Mouse (Mus musculus) ES-Bruce4 (cell line): ENCODE data around the gene Olfr215. TPM values are rescaled to one million over a fixed set of nuclear protein-coding genes. Genes with fewer than 3 reads are reported as not detected.
"Not testable (repeated sequence)": the region's sequence is repeated elsewhere in the genome, so short reads cannot be mapped to it uniquely, and the experiment has no call there.

Experiments
- H3K27ac ChIP-seq: 2 replicates; pipeline ENCODE4 v1.5.1; 2012; ENCODE audit warnings: low read length, inconsistent platforms; ENCODE audit not compliant: insufficient read depth
- H3K27me3 ChIP-seq: 2 replicates; pipeline ENCODE4 v1.6.1; 2012; ENCODE audit warnings: mild to moderate bottlenecking, low read length, inconsistent platforms; ENCODE audit not compliant: control insufficient read depth, poor library complexity, insufficient read depth, severe bottlenecking
- H3K36me3 ChIP-seq: 2 replicates; pipeline ENCODE4 v1.6.1; 2012; ENCODE audit warnings: inconsistent platforms, mild to moderate bottlenecking, low read length, moderate library complexity; ENCODE audit not compliant: control insufficient read depth, poor library complexity, insufficient read depth, severe bottlenecking
- H3K4me1 ChIP-seq: one replicate; pipeline ENCODE4 v1.8.1; 2011; ENCODE audit warnings: low read length; ENCODE audit not compliant: control insufficient read depth, insufficient read depth
- H3K4me3 ChIP-seq: 2 replicates; pipeline ENCODE4 v1.5.1; 2011; ENCODE audit warnings: low read depth, mild to moderate bottlenecking, low read length
- H3K9ac ChIP-seq: 2 replicates; pipeline ENCODE4 v1.6.1; 2012; ENCODE audit warnings: low read depth, mild to moderate bottlenecking, inconsistent platforms; ENCODE audit not compliant: poor library complexity, severe bottlenecking
- H3K9me3 ChIP-seq: replicated peaks from 2 replicates; pipeline ENCODE4 v1.6.1; 2012; ENCODE audit warnings: mild to moderate bottlenecking, low read length, inconsistent platforms; ENCODE audit not compliant: control insufficient read depth, poor library complexity, insufficient read depth, severe bottlenecking
- CTCF ChIP-seq: IDR thresholded peaks from one replicate; pipeline ENCODE4 v1.8.1; 2011; ENCODE audit warnings: low read depth, low read length
- EP300 ChIP-seq: IDR thresholded peaks from 2 replicates; pipeline ENCODE4 v1.6.1; 2011; ENCODE audit warnings: low read depth, low read length; ENCODE audit not compliant: insufficient read depth
- POLR2A ChIP-seq: IDR thresholded peaks from one replicate; pipeline ENCODE4 v1.8.1; 2011; ENCODE audit warnings: low read length; ENCODE audit not compliant: insufficient read depth
- polyA plus RNA-seq: library from polyadenylated mRNA; stranded (reverse); fragments of >200 nt; gene quantifications from 2 replicates; pipeline ENCODE4 v1.2.4, GENCODE M21; 2011; ENCODE audit warnings: low read depth; ENCODE audit not compliant: missing spikeins, insufficient read depth, insufficient read length

Olfr215 gene
- polyA plus RNA-seq, 1 experiment = not detected

DNA sequence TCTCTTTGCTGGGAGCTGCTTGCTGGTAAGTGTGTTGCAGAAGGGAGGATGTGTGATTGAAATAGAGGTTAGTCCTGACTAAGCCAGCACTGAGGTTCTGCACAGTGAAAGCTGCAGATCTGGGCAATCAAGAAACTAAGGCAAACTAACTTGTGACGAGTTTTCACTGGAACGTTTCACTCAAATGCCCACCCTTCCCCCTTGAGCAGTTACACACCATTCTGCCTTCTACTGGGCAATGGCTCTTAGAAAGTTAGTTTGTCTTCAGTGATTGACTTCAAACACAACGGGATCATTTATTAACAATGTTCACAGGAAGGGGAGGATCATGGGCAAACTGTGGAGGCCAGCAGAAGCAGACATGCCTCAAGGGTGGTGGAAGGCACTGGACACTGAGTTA lies 29.0 kb downstream of the Olfr215 start:
- Histone ChIP-seq H3K27me3 (no peaks in the 10 kb centered on the region), H3K36me3 (no peaks in the 10 kb centered on the region), H3K9ac (no peak overlapping the region), H3K9me3 (no peaks in the 10 kb centered on the region), H3K4me1 (no peaks in the 10 kb centered on the region), H3K27ac (no peak overlapping the region), H3K4me3 (no peak overlapping the region)
- TF ChIP-seq CTCF = no peak
- TF ChIP-seq POLR2A = no peak
- no peak for TF ChIP-seq EP300

- no peak within 1 kb of the TSS for H3K4me3 ChIP-seq
- H3K9me3 ChIP-seq = no peaks in the 10 kb centered on the region
- H3K9ac ChIP-seq = no peak within 1 kb of the TSS
- TF ChIP-seq EP300 (no peak), POLR2A (no peak)
- no peak within 1 kb of the TSS for H3K27ac ChIP-seq
- no peaks in the 10 kb centered on the region for H3K27me3 ChIP-seq
- no peaks in the 10 kb centered on the region for H3K4me1 ChIP-seq
- no peaks in the 10 kb centered on the region for H3K36me3 ChIP-seq
Measured at GRCm38 (mm10) chr6:116553935-116554334, 30.1 kb downstream of the Olfr215 start, which contains the start of gene Olfr214. TSS of gene Olfr214 (plus strand) at chr6:116554235.

DNA sequence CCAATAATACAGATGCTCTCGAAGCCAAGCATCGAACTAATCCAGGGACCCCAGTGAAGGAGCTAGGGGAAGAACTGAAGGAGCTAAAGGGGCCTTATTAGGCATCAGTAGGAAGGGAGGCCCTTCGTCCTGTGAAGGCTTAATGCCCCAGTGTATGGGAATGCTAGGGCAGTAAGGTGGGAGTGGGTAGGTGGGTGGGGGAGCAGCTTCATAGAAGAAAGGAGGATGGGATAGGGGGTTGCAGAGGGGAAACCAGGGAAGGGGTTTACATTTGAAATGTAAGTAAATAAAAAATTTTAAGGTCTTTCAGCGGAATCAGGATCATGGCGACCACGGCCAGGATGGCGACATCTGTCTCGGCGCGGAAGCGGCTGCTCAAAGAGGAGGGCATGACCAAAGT lies 33.2 kb downstream of the Olfr215 start, which contains the start of gene Gm5580:
Gene Gm5580 (plus strand): TSS at position 301 of the 400 bp plus-strand sequence.
- H3K9me3 ChIP-seq, H3K4me1 ChIP-seq, H3K4me3 ChIP-seq, H3K27ac ChIP-seq, H3K27me3 ChIP-seq, H3K9ac ChIP-seq, H3K36me3 ChIP-seq: not testable (repeated sequence)

- H3K27ac ChIP-seq = no peak overlapping the region
- H3K9ac ChIP-seq = no peak overlapping the region
- no peak for TF ChIP-seq CTCF
- TF ChIP-seq EP300 = no peak
- TF ChIP-seq POLR2A = no peak
- H3K4me3 ChIP-seq = no peak overlapping the region
- no peaks in the 10 kb centered on the region for H3K36me3 ChIP-seq
- H3K9me3 ChIP-seq = no peaks in the 10 kb centered on the region
- H3K4me1 ChIP-seq = no peaks in the 10 kb centered on the region
- no peaks in the 10 kb centered on the region for H3K27me3 ChIP-seq
Measured at GRCm38 (mm10) chr6:116542500-116542899, 41.5 kb downstream of the Olfr215 start.

DNA sequence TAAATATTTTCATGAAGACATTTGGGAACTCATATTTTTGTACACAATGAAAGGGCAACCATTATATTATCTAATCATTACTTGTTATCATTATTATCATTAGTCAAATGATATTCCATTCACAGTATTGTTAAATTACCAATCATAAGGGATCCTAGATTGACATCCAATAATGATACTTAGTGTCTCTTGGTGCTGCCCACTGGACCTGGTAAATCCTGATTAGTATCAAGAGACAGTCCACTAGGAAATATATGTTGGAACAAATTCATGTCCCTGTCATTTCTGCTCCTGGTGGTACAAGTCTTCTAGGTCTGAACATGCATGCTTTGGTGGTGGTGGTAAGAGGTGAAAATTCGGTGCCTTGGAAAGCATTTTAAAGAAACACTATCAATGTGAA lies 45.8 kb downstream of the Olfr215 start, which contains the start of gene Olfr213:
Gene Olfr213 (plus strand): TSS at position 301 of the 400 bp plus-strand sequence.
- Histone ChIP-seq H3K27ac (no peak within 1 kb of the TSS), H3K4me1 (no peaks in the 10 kb centered on the region), H3K36me3 (no peaks in the 10 kb centered on the region), H3K27me3 (no peaks in the 10 kb centered on the region), H3K9ac (no peak within 1 kb of the TSS), H3K4me3 (no peak within 1 kb of the TSS), H3K9me3 (0 out of 2 replicates have a peak, but pooled peaks cover 2% of the 10 kb centered on the region)
- TF ChIP-seq CTCF (no peak), EP300 (no peak), POLR2A (no peak)

Other genes with a start within 250 kb of the Olfr215 start
- gene March8, start 246.2 kb downstream of the Olfr215 start, polyA plus RNA-seq = 29.0 and 34.1 TPM in 2 replicates
- gene Alox5, start 123.0 kb downstream of the Olfr215 start, polyA plus RNA-seq = 5.6 and 6.5 TPM in 2 replicates
- not detected in 2 replicates for gene Olfr211, start 95.1 kb downstream of the Olfr215 start, polyA plus RNA-seq
- not detected in 2 replicates for gene Olfr212, start 77.7 kb downstream of the Olfr215 start, polyA plus RNA-seq
- not detected in 2 replicates for gene Olfr213, start 45.7 kb downstream of the Olfr215 start, polyA plus RNA-seq
- gene Gm5580, start 33.1 kb downstream of the Olfr215 start, polyA plus RNA-seq = not detected in 2 replicates
- gene Olfr214, start 30.0 kb downstream of the Olfr215 start, polyA plus RNA-seq = not detected in 2 replicates
- 15.0 and 18.9 TPM in 2 replicates for gene Zfp422, start 44.8 kb upstream of the Olfr215 start, polyA plus RNA-seq
- not detected in 2 replicates for gene Depp1, start 66.4 kb upstream of the Olfr215 start, polyA plus RNA-seq
- 2.9 and 4.1 TPM in 2 replicates for gene Rassf4, start 89.8 kb upstream of the Olfr215 start, polyA plus RNA-seq
- 0.05 and 0.07 TPM in 2 replicates for gene Tmem72, start 132.7 kb upstream of the Olfr215 start, polyA plus RNA-seq